Mouse (Mus musculus) embryonic facial prominence, embryonic 11.5 days (tissue): ENCODE data around the gene Ptpa. TPM values are rescaled to one million over a fixed set of nuclear protein-coding genes. Genes with fewer than 3 reads are reported as not detected.

Experiments
- ATAC-seq: fragments of 200-750 bp; cut with Nextera tagmentation; replicated peaks from 2 replicates; pipeline ENCODE4 v1.8.0; 2017; ENCODE audit warnings: low read depth; ENCODE audit not compliant: insufficient number of reproducible peaks, low FRiP score, low TSS enrichment
- DNase-seq: peaks from one replicate; pipeline ENCODE4 v3.0.0-alpha.2; 2015; ENCODE audit warnings: low spot score
- H3K27ac ChIP-seq: fragments of 300-500 bp; sonication (generic); replicated peaks from 2 replicates; pipeline ENCODE4 v1.5.1; 2014; ENCODE audit warnings: mild to moderate bottlenecking, low read depth, low read length, control low read depth
- H3K27me3 ChIP-seq: fragments of 300-500 bp; sonication (generic); 2 replicates; pipeline ENCODE4 v1.6.1; 2014; ENCODE audit warnings: mild to moderate bottlenecking, low read length, moderate library complexity, mixed read lengths; ENCODE audit not compliant: control insufficient read depth, insufficient read depth
- H3K36me3 ChIP-seq: fragments of 300-500 bp; sonication (generic); replicated peaks from 2 replicates; pipeline ENCODE4 v1.6.1; 2014; ENCODE audit warnings: low read depth, mild to moderate bottlenecking, low read length, moderate library complexity, mixed read lengths; ENCODE audit not compliant: control insufficient read depth, insufficient read depth
- H3K4me1 ChIP-seq: fragments of 300-500 bp; sonication (generic); 2 replicates; pipeline ENCODE4 v1.6.1; 2014; ENCODE audit warnings: low read length, mixed read lengths; ENCODE audit not compliant: control insufficient read depth, insufficient read depth
- H3K4me2 ChIP-seq: fragments of 300-500 bp; sonication (generic); 2 replicates; pipeline ENCODE4 v1.6.1; 2014; ENCODE audit warnings: low read depth, mild to moderate bottlenecking, control low read depth, low read length, moderate library complexity
- H3K4me3 ChIP-seq: fragments of 300-500 bp; sonication (generic); 2 replicates; pipeline ENCODE4 v1.5.1; 2014; ENCODE audit warnings: low read depth, low read length, control low read depth
- H3K9ac ChIP-seq: fragments of 300-500 bp; sonication (generic); replicated peaks from 2 replicates; pipeline ENCODE4 v1.6.1; 2014; ENCODE audit warnings: mild to moderate bottlenecking, control low read depth, low read length
- H3K9me3 ChIP-seq: fragments of 300-500 bp; sonication (generic); replicated peaks from 2 replicates; pipeline ENCODE4 v1.6.1; 2016; ENCODE audit warnings: mild to moderate bottlenecking, low read length, inconsistent platforms, mixed read lengths; ENCODE audit not compliant: control insufficient read depth
- WGBS: fragments of 180-500 bp; shearing (Covaris S2); extraction: QIAGEN DNeasy Blood & Tissue Kit; methylation state at CpG from one replicate; pipeline ENCODE4 v1.1.7; 2014; 5-methylcytosine and 5-hydroxymethylcytosine counted together
- microRNA-seq: library from miRNA; unstranded; fragments of <30 nt; microRNA quantifications from one replicate; pipeline ENCODE4, GENCODE M21; 2016; ENCODE audit warnings: borderline number of aligned reads
- polyA plus RNA-seq: library from polyadenylated mRNA; unstranded; fragments of >200 nt; fragmentation: Nextera tagmentation; extraction: Ambion mirVana; gene quantifications from 2 replicates; pipeline ENCODE4 v1.2.1, GENCODE M21; 2014

Gene Ptpa
- polyA plus RNA-seq, 1 experiment from 2014 or later = 53.7 TPM

- no peaks in the 10 kb centered on the region for H3K9me3 ChIP-seq
- no peaks in the 10 kb centered on the region for H3K36me3 ChIP-seq
- ATAC-seq (no peak), DNase-seq (no peak)
- no peak overlapping the region for H3K9ac ChIP-seq
- no peaks in the 10 kb centered on the region for H3K27me3 ChIP-seq
- no peak overlapping the region for H3K27ac ChIP-seq
- H3K4me3 ChIP-seq = no peak overlapping the region
- WGBS = 80% methylated on average over 1 of the region's 1 CpGs
- no peak overlapping the region for H3K4me2 ChIP-seq
- no peaks in the 10 kb centered on the region; the same call in 1 of the 2 replicates for H3K4me1 ChIP-seq
Measured at GRCm38 (mm10) chr2:30478526-30478925, 62.7 kb downstream of the Ptpa start.

GRCm38 (mm10) chr2:30487597-30487996 lies 71.8 kb downstream of the Ptpa start:
- ATAC-seq (no peak), DNase-seq (no peak)
- Histone ChIP-seq H3K4me3 (no peak overlapping the region), H3K27ac (no peak overlapping the region), H3K4me1 (no peaks in the 10 kb centered on the region), H3K9ac (no peak overlapping the region), H3K36me3 (no peaks in the 10 kb centered on the region), H3K4me2 (no peak overlapping the region), H3K9me3 (no peaks in the 10 kb centered on the region), H3K27me3 (no peaks in the 10 kb centered on the region)
- WGBS = 35% methylated on average over 7 of the region's 7 CpGs

GRCm38 (mm10) chr2:30490384-30490783 lies 74.5 kb downstream of the Ptpa start:
- Histone ChIP-seq H3K4me3 (no peak overlapping the region), H3K27ac (no peak overlapping the region), H3K9me3 (no peaks in the 10 kb centered on the region), H3K4me2 (no peak overlapping the region), H3K4me1 (no peaks in the 10 kb centered on the region), H3K36me3 (no peaks in the 10 kb centered on the region), H3K9ac (no peak overlapping the region), H3K27me3 (no peaks in the 10 kb centered on the region)
- no peak for ATAC-seq
- WGBS = 54% methylated on average over 2 of the region's 2 CpGs
- no peak for DNase-seq

- Histone ChIP-seq H3K9me3 (no peaks in the 10 kb centered on the region), H3K27me3 (no peaks in the 10 kb centered on the region), H3K4me1 (no peaks in the 10 kb centered on the region), H3K9ac (no peak overlapping the region), H3K4me2 (no peak overlapping the region; the same call in 1 of the 2 replicates), H3K27ac (no peak overlapping the region), H3K36me3 (no peaks in the 10 kb centered on the region), H3K4me3 (no peak overlapping the region; the same call in 1 of the 2 replicates)
- WGBS = 77% methylated on average over 8 of the region's 8 CpGs
- ATAC-seq (peak; percentile 52), DNase-seq (no peak)
Measured at GRCm38 (mm10) chr2:30495000-30495908, 79.4 kb downstream of the Ptpa start.

- H3K36me3 ChIP-seq = no peaks in the 10 kb centered on the region
- whole genome bisulfite sequencing = 24% methylated on average over 22 of the region's 22 CpGs
- no peaks in the 10 kb centered on the region for H3K27me3 ChIP-seq
- no peaks in the 10 kb centered on the region for H3K9me3 ChIP-seq
- ATAC-seq = peak; percentile 92
- no peak overlapping the region for H3K27ac ChIP-seq
- H3K4me2 ChIP-seq = peak overlapping the region; percentile 37; the same call in 1 of the 2 replicates
- no peak overlapping the region for H3K9ac ChIP-seq
- H3K4me1 ChIP-seq = no peaks in the 10 kb centered on the region
- DNase-seq = peak; percentile 85
- H3K4me3 ChIP-seq = peak overlapping the region; percentile 18; the same call in 1 of the 2 replicates
Measured at GRCm38 (mm10) chr2:30495909-30496861, 80.3 kb downstream of the Ptpa start.

Small RNA genes within 50 kb of the gene (microRNA-seq; reads per million reads assigned to microRNA genes)
- not detected for gene Gm47292

Other genes with a start within 250 kb of the Ptpa start
- gene Endog, start 244.5 kb upstream of the Ptpa start, polyA plus RNA-seq = 14.4 and 16.9 TPM in 2 replicates
- gene Spout1, start 237.6 kb upstream of the Ptpa start, polyA plus RNA-seq = 75.4 and 82.5 TPM in 2 replicates
- gene Kyat1, start 210.2 kb upstream of the Ptpa start, polyA plus RNA-seq = 6.7 and 8.1 TPM in 2 replicates
- gene Lrrc8a, start 178.3 kb upstream of the Ptpa start, polyA plus RNA-seq = 50.3 and 50.5 TPM in 2 replicates
- gene Gm28035, start 175.5 kb upstream of the Ptpa start, polyA plus RNA-seq = 0.13 TPM in 1 of 2 replicates, not detected in the other
- 2.3 and 4.5 TPM in 2 replicates for gene Phyhd1, start 149.8 kb upstream of the Ptpa start, polyA plus RNA-seq
- gene Gm28038, start 135.0 kb upstream of the Ptpa start, polyA plus RNA-seq = not detected in 2 replicates
- 21.5 and 26.5 TPM in 2 replicates for gene Dolk, start 129.7 kb upstream of the Ptpa start, polyA plus RNA-seq
- 54.0 and 58.9 TPM in 2 replicates for gene Nup188, start 129.6 kb upstream of the Ptpa start, polyA plus RNA-seq
- 41.6 and 50.0 TPM in 2 replicates for gene Sh3glb2, start 56.7 kb upstream of the Ptpa start, polyA plus RNA-seq
- gene Miga2, start 51.8 kb upstream of the Ptpa start, polyA plus RNA-seq = 15.6 and 18.0 TPM in 2 replicates
- 29.1 and 33.4 TPM in 2 replicates for gene Dolpp1, start 23.8 kb upstream of the Ptpa start, polyA plus RNA-seq
- 24.0 and 29.6 TPM in 2 replicates for gene Crat, start 226 bp upstream of the Ptpa start, polyA plus RNA-seq
- 6.6 and 12.6 TPM in 2 replicates for gene Ier5l, start 58.2 kb downstream of the Ptpa start, polyA plus RNA-seq
- 1.9 TPM in 1 of 2 replicates, not detected in the other for gene Cstad, start 179.0 kb downstream of the Ptpa start, polyA plus RNA-seq